Mouse (Mus musculus) urinary bladder, adult 18-20 months (tissue): Measurements from ENCODE around the gene Arsg.
A peak's percentile ranks its signal among the peaks of the same experiment; 100 is the strongest.

ENCODE experiments used
- DNase-seq, 2 experiments: peaks; one replicate each; pipeline ENCODE4 v3.0.0; 2022; ENCODE audit warnings: low spot score in 2 of 2, mixed read lengths in 2 of 2

Gene Arsg

GRCm38 (mm10) chr11:109473171-109474085, at the start of gene Arsg, which contains the start of gene Slc16a6:
Gene Arsg, plus strand, starts transcription at chr11:109473374.
Gene Slc16a6, minus strand, starts transcription at chr11:109473598.
- peak; percentile 56 to 63 for DNase-seq

- DNase-seq: peak; percentile 99 to 100
Observed at GRCm38 (mm10) chr11:109425392-109426271, 47.5 kb upstream of the Arsg start, which contains the start of gene Amz2. Gene Amz2, plus strand, starts transcription at chr11:109425946.

GRCm38 (mm10) chr11:109426272-109426586, 46.9 kb upstream of the Arsg start:
- no peak for DNase-seq

- no peak for DNase-seq
Observed at GRCm38 (mm10) chr11:109427353-109427752, 45.8 kb upstream of the Arsg start.

- DNase-seq: no peak
Observed at GRCm38 (mm10) chr11:109434233-109434798, 38.9 kb upstream of the Arsg start.

- DNase-seq: no peak
Observed at GRCm38 (mm10) chr11:109436889-109437288, 36.3 kb upstream of the Arsg start.

GRCm38 (mm10) chr11:109439209-109439608, 34.0 kb upstream of the Arsg start:
- no peak for DNase-seq

GRCm38 (mm10) chr11:109439829-109440340, 33.3 kb upstream of the Arsg start:
- DNase-seq: peak; percentile 70 to 78

GRCm38 (mm10) chr11:109440641-109441040, 32.5 kb upstream of the Arsg start:
- no peak for DNase-seq

- DNase-seq: no peak
Observed at GRCm38 (mm10) chr11:109441119-109441518, 32.1 kb upstream of the Arsg start.

- no peak for DNase-seq
Observed at GRCm38 (mm10) chr11:109442166-109442730, 30.9 kb upstream of the Arsg start.

GRCm38 (mm10) chr11:109443468-109444263, 29.5 kb upstream of the Arsg start:
- no peak for DNase-seq

- DNase-seq: no peak
Observed at GRCm38 (mm10) chr11:109444600-109444999, 28.6 kb upstream of the Arsg start.

GRCm38 (mm10) chr11:109445438-109446035, 27.6 kb upstream of the Arsg start:
- DNase-seq: no peak

GRCm38 (mm10) chr11:109451169-109451568, 22.0 kb upstream of the Arsg start:
- DNase-seq: no peak

- DNase-seq: no peak
Observed at GRCm38 (mm10) chr11:109456261-109456660, 16.9 kb upstream of the Arsg start.

GRCm38 (mm10) chr11:109458165-109458564, 15.0 kb upstream of the Arsg start:
- no peak for DNase-seq

- DNase-seq: no peak
Observed at GRCm38 (mm10) chr11:109460586-109460985, 12.6 kb upstream of the Arsg start.

- DNase-seq: no peak
Observed at GRCm38 (mm10) chr11:109465068-109465467, 8.1 kb upstream of the Arsg start.

- no peak for DNase-seq
Observed at GRCm38 (mm10) chr11:109466987-109467386, 6.2 kb upstream of the Arsg start.
